Mouse (Mus musculus) brown adipose tissue, adult 24 weeks (tissue): Measurements from ENCODE around the gene Txnrd1. TPM values are rescaled to one million over a fixed set of nuclear protein-coding genes. Genes with fewer than 3 reads are reported as not detected.

Source experiments
- polyA plus RNA-seq: library from polyadenylated mRNA; stranded (reverse); fragments of >200 nt; gene quantifications from 2 replicates; pipeline ENCODE4 v1.2.4, GENCODE M21; 2012; ENCODE audit not compliant: missing spikeins, insufficient read depth, insufficient read length

Txnrd1 gene
- polyA plus RNA-seq, 1 experiment = 44.0 TPM

Other genes with a start within 250 kb of the Txnrd1 start
- gene 1190007I07Rik, start 210.7 kb upstream of the Txnrd1 start, polyA plus RNA-seq = 73.8 and 90.9 TPM in 2 replicates
- gene Tdg, start 204.1 kb upstream of the Txnrd1 start, polyA plus RNA-seq = 7.6 and 10.6 TPM in 2 replicates
- 1.9 and 3.8 TPM in 2 replicates for gene Glt8d2, start 143.3 kb upstream of the Txnrd1 start, polyA plus RNA-seq
- gene Hcfc2, start 137.8 kb upstream of the Txnrd1 start, polyA plus RNA-seq = 14.1 and 19.4 TPM in 2 replicates
- 9.2 and 10.9 TPM in 2 replicates for gene Nfyb, start 69.8 kb upstream of the Txnrd1 start, polyA plus RNA-seq
- gene Eid3, start 32.7 kb downstream of the Txnrd1 start, polyA plus RNA-seq = not detected in 2 replicates
- gene Chst11, start 151.5 kb downstream of the Txnrd1 start, polyA plus RNA-seq = 5.9 and 10.1 TPM in 2 replicates